Mouse (Mus musculus): Measurements from ENCODE around the gene Pzp.

The Pzp gene

GRCm38 (mm10) chr6:128526601-128527000, at the start of gene Pzp:
TSS of gene Pzp (minus strand) at chr6:128526720.
- DNase-seq (ENCODE audit: extremely low read depth, low read depth): no peak

DNA sequence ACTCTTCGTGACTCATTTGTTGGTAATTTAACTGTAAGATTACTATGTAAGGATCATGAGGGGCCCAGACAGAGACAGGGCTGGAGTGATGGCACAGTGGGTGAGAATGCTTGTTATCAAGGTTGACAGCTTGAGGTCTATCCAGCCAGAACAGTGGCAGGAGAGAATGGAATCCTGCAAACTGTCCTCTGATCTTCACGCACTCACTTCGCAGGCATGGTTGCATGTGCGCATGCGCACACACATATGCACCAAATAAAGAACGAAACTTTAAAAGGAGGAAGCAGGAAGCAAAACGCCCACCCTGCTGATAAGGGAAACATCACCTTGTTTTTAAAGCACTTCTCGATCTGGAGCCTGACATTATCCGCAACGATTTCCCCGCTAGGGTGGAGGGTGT, 40.1 kb upstream of the Pzp start:
- peak; percentile 24 for DNase-seq (ENCODE audit: extremely low read depth, low read depth)

DNA sequence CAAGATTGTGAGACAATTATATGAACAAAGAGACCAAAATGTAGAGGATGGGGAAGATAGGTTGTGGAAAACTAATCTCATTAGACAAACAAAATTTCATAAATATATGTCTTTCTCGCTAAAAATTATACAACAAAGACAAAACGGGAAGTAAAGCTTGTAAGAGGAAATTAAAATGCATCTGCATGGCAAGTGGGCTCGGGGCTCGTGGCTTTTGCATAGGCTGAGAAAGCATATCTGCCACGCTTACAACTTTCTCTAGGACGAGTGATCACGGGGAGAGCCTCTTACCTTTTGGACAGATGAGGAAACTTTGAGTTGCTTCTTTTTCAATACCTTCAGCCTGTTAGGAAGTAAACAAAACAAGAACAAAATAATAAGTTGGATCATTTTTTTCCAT, 27.5 kb upstream of the Pzp start:
- no peak for DNase-seq (ENCODE audit: extremely low read depth, low read depth)

GRCm38 (mm10) chr6:128549463-128550452, 23.2 kb upstream of the Pzp start:
- DNase-seq (ENCODE audit: extremely low read depth, low read depth): no peak

GRCm38 (mm10) chr6:128548532-128548931, 22.0 kb upstream of the Pzp start:
- no peak for DNase-seq (ENCODE audit: extremely low read depth, low read depth)

DNA sequence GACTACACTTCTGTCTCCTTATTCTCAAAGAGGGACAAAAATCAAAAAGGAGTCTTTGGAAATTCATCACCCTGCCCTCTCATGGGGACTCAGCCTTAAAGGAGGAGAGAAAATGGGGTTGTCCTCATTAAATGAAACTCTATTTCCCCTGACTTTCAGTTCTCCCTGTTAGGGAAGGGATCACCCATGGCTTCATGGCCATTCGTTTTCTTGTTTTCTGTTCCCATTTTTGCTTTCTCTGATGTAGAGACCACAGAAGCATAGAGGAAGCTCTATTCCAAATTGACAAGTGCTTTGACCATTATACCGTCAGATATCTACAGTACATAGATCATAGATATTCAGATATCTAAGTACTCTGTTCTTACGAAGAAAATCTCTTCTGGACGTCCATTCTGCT, 18.9 kb upstream of the Pzp start:
- DNase-seq (ENCODE audit: extremely low read depth, low read depth): no peak

DNA sequence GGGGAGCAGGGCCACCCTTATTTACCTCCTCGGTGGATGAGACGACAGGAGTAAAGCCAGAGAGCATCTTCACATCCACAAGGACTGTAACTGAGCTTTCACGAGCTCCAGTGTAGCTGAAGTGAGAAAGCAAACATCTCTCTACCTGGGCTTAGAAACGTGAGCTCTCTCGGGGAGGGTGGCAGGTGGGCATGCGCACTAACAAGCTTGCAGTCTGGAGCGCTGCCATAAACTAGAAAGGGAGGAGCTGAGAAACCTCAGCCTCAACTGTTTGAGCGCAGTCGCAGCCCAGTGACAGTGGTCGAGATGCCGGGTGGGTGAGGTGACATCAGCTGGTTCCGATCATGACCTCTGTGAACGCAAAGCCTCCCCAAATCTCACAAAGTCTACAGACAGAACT, 16.7 kb upstream of the Pzp start:
- DNase-seq (ENCODE audit: extremely low read depth, low read depth): no peak

- DNase-seq (ENCODE audit: extremely low read depth, low read depth): no peak
Observed at GRCm38 (mm10) chr6:128535250-128535649, 8.7 kb upstream of the Pzp start.

- no peak for DNase-seq (ENCODE audit: extremely low read depth, low read depth)
Observed at GRCm38 (mm10) chr6:128533296-128533695, 6.8 kb upstream of the Pzp start.

GRCm38 (mm10) chr6:128532701-128533100, 6.2 kb upstream of the Pzp start:
- DNase-seq (ENCODE audit: extremely low read depth, low read depth): no peak

- DNase-seq (ENCODE audit: extremely low read depth, low read depth): no peak
Observed at GRCm38 (mm10) chr6:128528491-128528890, 2.0 kb upstream of the Pzp start.

GRCm38 (mm10) chr6:128527110-128527509, 590 bp upstream of the Pzp start:
- peak; percentile 15 for DNase-seq (ENCODE audit: extremely low read depth, low read depth)

GRCm38 (mm10) chr6:128525801-128526200, 719 bp downstream of the Pzp start:
- no peak for DNase-seq (ENCODE audit: extremely low read depth, low read depth)

- no peak for DNase-seq (ENCODE audit: extremely low read depth, low read depth)
Observed at GRCm38 (mm10) chr6:128523360-128523759, 3.2 kb downstream of the Pzp start.

- DNase-seq (ENCODE audit: extremely low read depth, low read depth): no peak
Observed at GRCm38 (mm10) chr6:128519159-128519558, 7.4 kb downstream of the Pzp start.

GRCm38 (mm10) chr6:128505676-128506236, 20.8 kb downstream of the Pzp start:
- no peak for DNase-seq (ENCODE audit: extremely low read depth, low read depth)

DNA sequence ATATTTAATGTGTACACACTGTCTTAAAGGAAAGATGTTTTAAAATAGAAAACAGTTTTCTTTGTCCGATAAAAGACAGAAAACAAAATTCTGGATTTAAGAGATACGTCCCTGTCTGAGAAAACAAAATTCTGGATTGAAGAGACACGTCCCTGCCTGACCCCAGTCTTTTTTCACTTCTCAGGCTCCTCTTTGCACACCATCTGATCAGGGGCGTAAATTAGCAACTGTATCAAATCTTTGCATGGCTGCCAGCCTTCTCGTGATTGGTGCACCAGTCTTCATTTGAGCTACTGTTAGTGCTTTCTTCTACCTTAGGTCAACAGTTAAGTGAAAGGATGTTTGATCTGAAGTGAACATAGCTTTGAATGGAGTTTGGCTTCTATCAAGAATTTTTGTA, 21.8 kb downstream of the Pzp start:
- no peak for DNase-seq (ENCODE audit: extremely low read depth, low read depth)

- no peak for DNase-seq (ENCODE audit: extremely low read depth, low read depth)
Observed at GRCm38 (mm10) chr6:128495346-128495745, 31.2 kb downstream of the Pzp start.

DNA sequence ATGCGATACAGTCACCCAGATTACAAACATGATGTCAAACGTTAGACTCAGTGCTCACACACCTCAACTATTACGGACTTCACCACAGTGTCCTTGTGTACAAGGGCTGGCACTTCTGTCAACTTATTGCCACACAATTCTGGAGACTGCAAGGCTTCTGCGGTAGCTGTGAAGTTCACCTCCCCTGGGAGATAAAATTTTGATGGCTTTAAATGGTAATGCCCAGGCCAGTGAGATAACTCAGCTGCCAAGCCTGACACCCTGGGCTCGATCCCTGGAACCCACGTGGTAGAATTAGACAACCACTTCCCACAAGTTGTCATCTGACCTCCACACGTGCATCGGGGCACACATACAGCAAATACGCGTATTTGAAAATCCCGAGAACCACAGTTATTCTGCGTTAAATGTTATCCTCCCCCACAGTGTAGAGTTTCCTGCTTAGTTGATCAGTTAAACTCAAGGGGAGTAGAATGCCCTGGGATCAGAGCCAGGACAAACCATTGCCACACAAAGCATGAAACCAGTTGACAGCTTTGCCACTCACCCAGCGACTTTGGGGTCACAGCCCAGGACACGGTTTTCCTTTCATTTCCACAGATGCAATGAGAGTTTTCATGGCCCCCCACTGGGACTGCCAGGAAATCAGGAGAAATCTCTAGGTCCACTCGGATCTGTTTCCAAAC, 31.7 kb downstream of the Pzp start:
- DNase-seq (ENCODE audit: extremely low read depth, low read depth): no peak

DNA sequence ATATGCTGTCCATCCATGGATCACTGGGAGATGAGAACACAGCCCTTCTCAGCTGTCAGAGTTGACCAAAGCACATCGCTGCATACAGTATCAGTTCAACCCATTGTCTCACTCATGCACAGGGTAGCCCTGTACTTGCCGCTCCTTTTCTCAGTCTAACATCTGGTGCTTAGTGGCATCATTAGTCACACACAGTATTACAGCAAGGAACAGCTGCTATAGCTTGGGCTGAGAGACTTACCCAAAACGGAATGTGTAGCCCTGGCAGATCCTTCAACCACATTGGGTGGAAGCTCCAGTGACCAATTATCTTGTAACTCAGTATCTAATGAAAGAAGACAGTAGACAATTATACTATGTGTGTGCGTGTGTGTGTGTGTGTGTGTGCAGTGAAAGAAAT, 34.6 kb downstream of the Pzp start:
- DNase-seq (ENCODE audit: extremely low read depth, low read depth): no peak

- DNase-seq (ENCODE audit: extremely low read depth, low read depth): no peak
Observed at GRCm38 (mm10) chr6:128490141-128490540, 36.4 kb downstream of the Pzp start.

- no peak for DNase-seq (ENCODE audit: extremely low read depth, low read depth)
Observed at GRCm38 (mm10) chr6:128487736-128488135, 38.8 kb downstream of the Pzp start.

Measured in MEL-GATA-1-ER (cell line).